Mouse (Mus musculus): ENCODE data around the gene H2-DMa. TPM values are rescaled to one million over a fixed set of nuclear protein-coding genes. Genes with fewer than 3 reads are reported as not detected.

Gene H2-DMa
- polyA plus RNA-seq, 1 experiment from 2014 or later = 15.8 TPM

GRCm38 (mm10) chr17:34155534-34155933, 36.2 kb downstream of the H2-DMa start:
- Histone ChIP-seq H3K4me3 (replicated peaks; ENCODE audit: low read length) (no peak overlapping the region), H3K9ac (replicated peaks; ENCODE audit: low read depth, low read length) (no peak overlapping the region), H3K27ac (ENCODE audit: low read length) (no peak overlapping the region), H3K4me1 (replicated peaks; ENCODE audit: control insufficient read depth, insufficient read depth, low read length) (no peaks in the 10 kb centered on the region), H3K9me3 (ENCODE audit: control insufficient read depth, low read length) (no peaks in the 10 kb centered on the region), H3K36me3 (ENCODE audit: control insufficient read depth, insufficient read depth) (no peaks in the 10 kb centered on the region), H3K4me2 (ENCODE audit: low read length) (no peak overlapping the region), H3K27me3 (replicated peaks; ENCODE audit: control insufficient read depth, insufficient read depth, low read length) (no peaks in the 10 kb centered on the region)
- ATAC-seq = no peak
- 58% methylated on average over 5 of the region's 5 CpGs for WGBS

GRCm38 (mm10) chr17:34164202-34164895, 45.0 kb downstream of the H2-DMa start:
- Histone ChIP-seq H3K9me3 (ENCODE audit: control insufficient read depth, low read length) (no peaks in the 10 kb centered on the region), H3K27ac (ENCODE audit: low read length) (no peak overlapping the region)
- 43% methylated on average over 9 of the region's 9 CpGs for WGBS

GRCm38 (mm10) chr17:34165033-34165730, 45.8 kb downstream of the H2-DMa start:
- no peaks in the 10 kb centered on the region for H3K9me3 ChIP-seq (ENCODE audit: control insufficient read depth, low read length)
- H3K4me1 ChIP-seq (replicated peaks; ENCODE audit: control insufficient read depth, insufficient read depth, low read length) = no peaks in the 10 kb centered on the region
- no peak overlapping the region for H3K4me2 ChIP-seq (ENCODE audit: low read length)
- no peak overlapping the region for H3K27ac ChIP-seq (ENCODE audit: low read length)
- H3K4me3 ChIP-seq (replicated peaks; ENCODE audit: low read length) = no peak overlapping the region
- no peak for ATAC-seq
- H3K36me3 ChIP-seq (ENCODE audit: control insufficient read depth, insufficient read depth) = no peaks in the 10 kb centered on the region
- no peak overlapping the region for H3K9ac ChIP-seq (replicated peaks; ENCODE audit: low read depth, low read length)
- 88% methylated on average over 6 of the region's 6 CpGs for WGBS
- no peaks in the 10 kb centered on the region for H3K27me3 ChIP-seq (replicated peaks; ENCODE audit: control insufficient read depth, insufficient read depth, low read length)

More at GRCm38 (mm10) chr17:34164202-34164895, 45.0 kb downstream of the H2-DMa start:
- no peaks in the 10 kb centered on the region for H3K4me1 ChIP-seq (replicated peaks; ENCODE audit: control insufficient read depth, insufficient read depth, low read length)
- H3K4me2 ChIP-seq (ENCODE audit: low read length) = no peak overlapping the region
- no peaks in the 10 kb centered on the region for H3K36me3 ChIP-seq (ENCODE audit: control insufficient read depth, insufficient read depth)
- H3K4me3 ChIP-seq (replicated peaks; ENCODE audit: low read length) = no peak overlapping the region
- no peak for ATAC-seq
- H3K27me3 ChIP-seq (replicated peaks; ENCODE audit: control insufficient read depth, insufficient read depth, low read length) = no peaks in the 10 kb centered on the region
- H3K9ac ChIP-seq (replicated peaks; ENCODE audit: low read depth, low read length) = no peak overlapping the region

- H3K4me2 ChIP-seq (ENCODE audit: low read length) = no peak overlapping the region
- no peak overlapping the region for H3K9ac ChIP-seq (replicated peaks; ENCODE audit: low read depth, low read length)
- no peak overlapping the region for H3K27ac ChIP-seq (ENCODE audit: low read length)
- H3K4me1 ChIP-seq (replicated peaks; ENCODE audit: control insufficient read depth, insufficient read depth, low read length) = no peaks in the 10 kb centered on the region
- no peaks in the 10 kb centered on the region for H3K36me3 ChIP-seq (ENCODE audit: control insufficient read depth, insufficient read depth)
- peaks cover 5% of the 10 kb centered on the region; the same call in 1 of the 2 replicates for H3K9me3 ChIP-seq (ENCODE audit: control insufficient read depth, low read length)
- no peaks in the 10 kb centered on the region; the same call in 1 of the 2 replicates for H3K27me3 ChIP-seq (replicated peaks; ENCODE audit: control insufficient read depth, insufficient read depth, low read length)
- ATAC-seq = no peak
- H3K4me3 ChIP-seq (replicated peaks; ENCODE audit: low read length) = no peak overlapping the region
- 2% methylated on average over 2 of the region's 2 CpGs for WGBS
Observed at GRCm38 (mm10) chr17:34169279-34169678, 49.9 kb downstream of the H2-DMa start.

GRCm38 (mm10) chr17:34170487-34170876, 51.1 kb downstream of the H2-DMa start:
- no peak for ATAC-seq
- Histone ChIP-seq H3K4me2 (ENCODE audit: low read length) (no peak overlapping the region), H3K9me3 (ENCODE audit: control insufficient read depth, low read length) (peaks cover 5% of the 10 kb centered on the region; the same call in 1 of the 2 replicates), H3K27ac (ENCODE audit: low read length) (no peak overlapping the region), H3K9ac (replicated peaks; ENCODE audit: low read depth, low read length) (no peak overlapping the region), H3K36me3 (ENCODE audit: control insufficient read depth, insufficient read depth) (no peaks in the 10 kb centered on the region), H3K4me1 (replicated peaks; ENCODE audit: control insufficient read depth, insufficient read depth, low read length) (no peaks in the 10 kb centered on the region), H3K4me3 (replicated peaks; ENCODE audit: low read length) (no peak overlapping the region), H3K27me3 (replicated peaks; ENCODE audit: control insufficient read depth, insufficient read depth, low read length) (no peaks in the 10 kb centered on the region; the same call in 1 of the 2 replicates)
- 30% methylated on average over 4 of the region's 4 CpGs for WGBS

- Histone ChIP-seq H3K4me2 (ENCODE audit: low read length) (no peak overlapping the region), H3K27me3 (replicated peaks; ENCODE audit: control insufficient read depth, insufficient read depth, low read length) (no peaks in the 10 kb centered on the region; the same call in 1 of the 2 replicates), H3K4me1 (replicated peaks; ENCODE audit: control insufficient read depth, insufficient read depth, low read length) (no peaks in the 10 kb centered on the region), H3K9me3 (ENCODE audit: control insufficient read depth, low read length) (peaks cover 5% of the 10 kb centered on the region; the same call in 1 of the 2 replicates), H3K4me3 (replicated peaks; ENCODE audit: low read length) (no peak overlapping the region), H3K27ac (ENCODE audit: low read length) (no peak overlapping the region), H3K9ac (replicated peaks; ENCODE audit: low read depth, low read length) (no peak overlapping the region), H3K36me3 (ENCODE audit: control insufficient read depth, insufficient read depth) (no peaks in the 10 kb centered on the region)
- WGBS = 42% methylated on average over 13 of the region's 13 CpGs
- no peak for ATAC-seq
Observed at GRCm38 (mm10) chr17:34170877-34171498, 51.6 kb downstream of the H2-DMa start.

GRCm38 (mm10) chr17:34172528-34172927, 53.2 kb downstream of the H2-DMa start:
- H3K9me3 ChIP-seq (ENCODE audit: control insufficient read depth, low read length) = peaks cover 8% of the 10 kb centered on the region; the same call in 1 of the 2 replicates
- 98% methylated on average over 5 of the region's 5 CpGs for WGBS
- ATAC-seq = no peak
- no peaks in the 10 kb centered on the region for H3K36me3 ChIP-seq (ENCODE audit: control insufficient read depth, insufficient read depth)
- no peak overlapping the region for H3K4me2 ChIP-seq (ENCODE audit: low read length)
- no peak overlapping the region for H3K27ac ChIP-seq (ENCODE audit: low read length)
- no peak overlapping the region for H3K4me3 ChIP-seq (replicated peaks; ENCODE audit: low read length)
- H3K9ac ChIP-seq (replicated peaks; ENCODE audit: low read depth, low read length) = no peak overlapping the region
- no peaks in the 10 kb centered on the region; the same call in 1 of the 2 replicates for H3K27me3 ChIP-seq (replicated peaks; ENCODE audit: control insufficient read depth, insufficient read depth, low read length)
- no peaks in the 10 kb centered on the region for H3K4me1 ChIP-seq (replicated peaks; ENCODE audit: control insufficient read depth, insufficient read depth, low read length)

GRCm38 (mm10) chr17:34174075-34174474, 54.7 kb downstream of the H2-DMa start:
- Histone ChIP-seq H3K36me3 (ENCODE audit: control insufficient read depth, insufficient read depth) (no peaks in the 10 kb centered on the region), H3K9ac (replicated peaks; ENCODE audit: low read depth, low read length) (no peak overlapping the region), H3K4me3 (replicated peaks; ENCODE audit: low read length) (no peak overlapping the region), H3K27ac (ENCODE audit: low read length) (no peak overlapping the region), H3K27me3 (replicated peaks; ENCODE audit: control insufficient read depth, insufficient read depth, low read length) (no peaks in the 10 kb centered on the region; the same call in 1 of the 2 replicates), H3K4me1 (replicated peaks; ENCODE audit: control insufficient read depth, insufficient read depth, low read length) (no peaks in the 10 kb centered on the region), H3K4me2 (ENCODE audit: low read length) (no peak overlapping the region), H3K9me3 (ENCODE audit: control insufficient read depth, low read length) (peaks cover 8% of the 10 kb centered on the region; the same call in 1 of the 2 replicates)
- no peak for ATAC-seq
- WGBS = 48% methylated on average over 1 of the region's 1 CpGs

GRCm38 (mm10) chr17:34177179-34177578, 57.8 kb downstream of the H2-DMa start:
- no peak overlapping the region for H3K9ac ChIP-seq (replicated peaks; ENCODE audit: low read depth, low read length)
- H3K4me3 ChIP-seq (replicated peaks; ENCODE audit: low read length) = no peak overlapping the region
- H3K36me3 ChIP-seq (ENCODE audit: control insufficient read depth, insufficient read depth) = no peaks in the 10 kb centered on the region
- no peaks in the 10 kb centered on the region for H3K4me1 ChIP-seq (replicated peaks; ENCODE audit: control insufficient read depth, insufficient read depth, low read length)
- no peak for ATAC-seq
- peaks cover 6% of the 10 kb centered on the region; the same call in 1 of the 2 replicates for H3K9me3 ChIP-seq (ENCODE audit: control insufficient read depth, low read length)
- WGBS = 72% methylated on average over 4 of the region's 4 CpGs
- no peaks in the 10 kb centered on the region; the same call in 1 of the 2 replicates for H3K27me3 ChIP-seq (replicated peaks; ENCODE audit: control insufficient read depth, insufficient read depth, low read length)
- H3K27ac ChIP-seq (ENCODE audit: low read length) = no peak overlapping the region
- H3K4me2 ChIP-seq (ENCODE audit: low read length) = no peak overlapping the region

All from forebrain, embryonic 16.5 days (tissue).